Mouse (Mus musculus) forebrain, embryonic 12.5 days (tissue): ENCODE measurements at regions not wholly inside any gene's neighbourhood (a gene's known extent, or its start where the extent isn't known, plus 50 kb on each side); places are given as distances from the start of the nearest gene placed in this dataset.

Source experiments
- ATAC-seq: fragments of 200-750 bp; cut with Nextera tagmentation; 2 replicates; pipeline ENCODE4 v1.8.0; 2017; ENCODE audit warnings: moderate TSS enrichment; ENCODE audit not compliant: low FRiP score
- H3K27ac ChIP-seq: fragments of 300-500 bp; sonication (generic); 2 replicates; pipeline ENCODE4 v1.5.1; 2016; ENCODE audit warnings: mild to moderate bottlenecking
- H3K27me3 ChIP-seq: fragments of 300-500 bp; sonication (generic); 2 replicates; pipeline ENCODE4 v1.6.1; 2016; ENCODE audit warnings: mild to moderate bottlenecking
- H3K36me3 ChIP-seq: fragments of 300-500 bp; sonication (generic); replicated peaks from 2 replicates; pipeline ENCODE4 v1.6.1; 2016; ENCODE audit warnings: mild to moderate bottlenecking
- H3K4me1 ChIP-seq: fragments of 300-500 bp; sonication (generic); 2 replicates; pipeline ENCODE4 v1.6.1; 2016
- H3K4me2 ChIP-seq: fragments of 300-500 bp; sonication (generic); 2 replicates; pipeline ENCODE4 v1.6.1; 2016; ENCODE audit warnings: mild to moderate bottlenecking, moderate library complexity
- H3K4me3 ChIP-seq: fragments of 300-500 bp; sonication (generic); replicated peaks from 2 replicates; pipeline ENCODE4 v1.5.1; 2016; ENCODE audit warnings: mild to moderate bottlenecking
- H3K9ac ChIP-seq: fragments of 300-500 bp; sonication (generic); 2 replicates; pipeline ENCODE4 v1.6.1; 2016; ENCODE audit warnings: mild to moderate bottlenecking
- H3K9me3 ChIP-seq: fragments of 300-500 bp; sonication (generic); 2 replicates; pipeline ENCODE4 v1.6.1; 2016
- whole genome bisulfite sequencing: fragments of 180-500 bp; shearing (Covaris S2); methylation state at CpG from one replicate; pipeline ENCODE4 v1.1.7; 2016; 5-methylcytosine and 5-hydroxymethylcytosine counted together

GRCm38 (mm10) chr2:17290709-17291108, 440.6 kb downstream of the Nebl start:
- Histone ChIP-seq H3K4me2 (no peak overlapping the region), H3K9ac (no peak overlapping the region), H3K9me3 (no peaks in the 10 kb centered on the region), H3K4me1 (no peaks in the 10 kb centered on the region), H3K27me3 (no peaks in the 10 kb centered on the region), H3K36me3 (no peaks in the 10 kb centered on the region), H3K27ac (no peak overlapping the region), H3K4me3 (no peak overlapping the region)
- ATAC-seq, result no peak

- Histone ChIP-seq H3K9me3 (no peaks in the 10 kb centered on the region), H3K4me3 (no peak overlapping the region), H3K4me2 (no peak overlapping the region), H3K27ac (no peak overlapping the region), H3K4me1 (no peaks in the 10 kb centered on the region), H3K9ac (no peak overlapping the region), H3K27me3 (no peaks in the 10 kb centered on the region), H3K36me3 (no peaks in the 10 kb centered on the region)
- ATAC-seq, result no peak
- WGBS, result 92% methylated on average over 1 of the region's 1 CpGs
Measured at GRCm38 (mm10) chr2:17287598-17287997, 443.7 kb downstream of the Nebl start.

GRCm38 (mm10) chr2:17249960-17250359, 481.3 kb downstream of the Nebl start:
- Histone ChIP-seq H3K4me3 (no peak overlapping the region), H3K9me3 (no peaks in the 10 kb centered on the region), H3K27me3 (no peaks in the 10 kb centered on the region), H3K9ac (no peak overlapping the region), H3K4me1 (no peaks in the 10 kb centered on the region), H3K36me3 (no peaks in the 10 kb centered on the region), H3K4me2 (no peak overlapping the region), H3K27ac (no peak overlapping the region)
- 21% methylated on average over 2 of the region's 2 CpGs for WGBS
- peak; percentile 49; the same call in 1 of the 2 replicates for ATAC-seq

- ATAC-seq, result no peak
- H3K4me1 ChIP-seq, result no peaks in the 10 kb centered on the region
Measured at GRCm38 (mm10) chr2:17245821-17246220, 485.4 kb downstream of the Nebl start.

GRCm38 (mm10) chr2:17215607-17216006, 515.7 kb downstream of the Nebl start:
- Histone ChIP-seq H3K4me3 (no peak overlapping the region), H3K9ac (no peak overlapping the region), H3K36me3 (no peaks in the 10 kb centered on the region), H3K9me3 (no peaks in the 10 kb centered on the region), H3K27me3 (no peaks in the 10 kb centered on the region), H3K4me2 (no peak overlapping the region), H3K27ac (no peak overlapping the region), H3K4me1 (no peaks in the 10 kb centered on the region)
- WGBS, result 75% methylated on average over 1 of the region's 1 CpGs
- ATAC-seq, result no peak

More at GRCm38 (mm10) chr2:17245821-17246220, 485.4 kb downstream of the Nebl start:
- H3K27ac ChIP-seq, result no peak overlapping the region
- H3K9me3 ChIP-seq, result no peaks in the 10 kb centered on the region
- H3K36me3 ChIP-seq, result no peaks in the 10 kb centered on the region
- no peak overlapping the region for H3K4me3 ChIP-seq
- no peak overlapping the region for H3K4me2 ChIP-seq
- no peak overlapping the region for H3K9ac ChIP-seq
- no peaks in the 10 kb centered on the region for H3K27me3 ChIP-seq
- 36% methylated on average over 2 of the region's 2 CpGs for WGBS

GRCm38 (mm10) chr2:17214881-17215280, 516.4 kb downstream of the Nebl start:
- Histone ChIP-seq H3K9ac (no peak overlapping the region), H3K9me3 (no peaks in the 10 kb centered on the region), H3K4me3 (no peak overlapping the region), H3K27ac (no peak overlapping the region), H3K4me1 (no peaks in the 10 kb centered on the region), H3K4me2 (no peak overlapping the region), H3K27me3 (no peaks in the 10 kb centered on the region), H3K36me3 (no peaks in the 10 kb centered on the region)
- no peak for ATAC-seq
- WGBS, result 67% methylated on average over 3 of the region's 3 CpGs

GRCm38 (mm10) chr2:17212566-17212965, 518.7 kb downstream of the Nebl start:
- 89% methylated on average over 4 of the region's 4 CpGs for WGBS
- no peak for ATAC-seq

GRCm38 (mm10) chr2:17211105-17211504, 520.2 kb downstream of the Nebl start:
- H3K4me2 ChIP-seq, result no peak overlapping the region
- no peaks in the 10 kb centered on the region for H3K4me1 ChIP-seq
- no peaks in the 10 kb centered on the region for H3K36me3 ChIP-seq
- ATAC-seq, result no peak
- no peak overlapping the region for H3K4me3 ChIP-seq
- no peaks in the 10 kb centered on the region for H3K27me3 ChIP-seq
- no peak overlapping the region for H3K27ac ChIP-seq
- H3K9me3 ChIP-seq, result no peaks in the 10 kb centered on the region
- H3K9ac ChIP-seq, result no peak overlapping the region

More at GRCm38 (mm10) chr2:17212566-17212965, 518.7 kb downstream of the Nebl start:
- no peak overlapping the region for H3K27ac ChIP-seq
- H3K36me3 ChIP-seq, result no peaks in the 10 kb centered on the region
- H3K9ac ChIP-seq, result no peak overlapping the region
- H3K27me3 ChIP-seq, result no peaks in the 10 kb centered on the region
- no peak overlapping the region for H3K4me3 ChIP-seq
- H3K9me3 ChIP-seq, result no peaks in the 10 kb centered on the region
- H3K4me1 ChIP-seq, result no peaks in the 10 kb centered on the region
- no peak overlapping the region for H3K4me2 ChIP-seq

GRCm38 (mm10) chr2:17193611-17194010, 537.7 kb downstream of the Nebl start:
- no peak for ATAC-seq
- H3K36me3 ChIP-seq, result no peaks in the 10 kb centered on the region
- H3K4me3 ChIP-seq, result no peak overlapping the region
- no peaks in the 10 kb centered on the region for H3K9me3 ChIP-seq
- H3K4me2 ChIP-seq, result no peak overlapping the region
- WGBS, result 76% methylated on average over 3 of the region's 3 CpGs
- H3K9ac ChIP-seq, result no peak overlapping the region
- H3K27ac ChIP-seq, result no peak overlapping the region
- H3K4me1 ChIP-seq, result no peaks in the 10 kb centered on the region
- H3K27me3 ChIP-seq, result no peaks in the 10 kb centered on the region

- no peak overlapping the region for H3K4me3 ChIP-seq
- H3K27ac ChIP-seq, result no peak overlapping the region
- H3K9me3 ChIP-seq, result no peaks in the 10 kb centered on the region
- H3K9ac ChIP-seq, result no peak overlapping the region
- no peak overlapping the region for H3K4me2 ChIP-seq
- no peaks in the 10 kb centered on the region for H3K36me3 ChIP-seq
- no peaks in the 10 kb centered on the region for H3K4me1 ChIP-seq
- no peaks in the 10 kb centered on the region for H3K27me3 ChIP-seq
- WGBS, result 85% methylated on average over 4 of the region's 4 CpGs
- no peak for ATAC-seq
Measured at GRCm38 (mm10) chr2:17189169-17189568, 542.1 kb downstream of the Nebl start.

- no peak overlapping the region for H3K4me2 ChIP-seq
- no peaks in the 10 kb centered on the region for H3K27me3 ChIP-seq
- H3K36me3 ChIP-seq, result no peaks in the 10 kb centered on the region
- H3K27ac ChIP-seq, result no peak overlapping the region
- no peak overlapping the region for H3K4me3 ChIP-seq
- ATAC-seq, result no peak
- no peaks in the 10 kb centered on the region for H3K9me3 ChIP-seq
- WGBS, result 69% methylated on average over 1 of the region's 1 CpGs
- H3K9ac ChIP-seq, result no peak overlapping the region
- no peaks in the 10 kb centered on the region for H3K4me1 ChIP-seq
Measured at GRCm38 (mm10) chr2:17187822-17188221, 543.4 kb downstream of the Nebl start.

- H3K4me2 ChIP-seq, result no peak overlapping the region
- H3K4me3 ChIP-seq, result no peak overlapping the region
- no peaks in the 10 kb centered on the region for H3K9me3 ChIP-seq
- no peak overlapping the region for H3K27ac ChIP-seq
- no peaks in the 10 kb centered on the region for H3K27me3 ChIP-seq
- H3K4me1 ChIP-seq, result no peaks in the 10 kb centered on the region
- 87% methylated on average over 2 of the region's 2 CpGs for WGBS
- no peaks in the 10 kb centered on the region for H3K36me3 ChIP-seq
- no peak for ATAC-seq
- H3K9ac ChIP-seq, result no peak overlapping the region
Measured at GRCm38 (mm10) chr2:17183696-17184095, 547.6 kb downstream of the Nebl start.

GRCm38 (mm10) chr2:17181597-17181996, 549.7 kb downstream of the Nebl start:
- no peaks in the 10 kb centered on the region for H3K4me1 ChIP-seq
- 84% methylated on average over 2 of the region's 2 CpGs for WGBS
- no peaks in the 10 kb centered on the region for H3K27me3 ChIP-seq
- no peak overlapping the region for H3K9ac ChIP-seq
- no peak overlapping the region for H3K27ac ChIP-seq
- H3K4me3 ChIP-seq, result no peak overlapping the region
- H3K36me3 ChIP-seq, result no peaks in the 10 kb centered on the region
- ATAC-seq, result no peak
- no peak overlapping the region for H3K4me2 ChIP-seq
- no peaks in the 10 kb centered on the region for H3K9me3 ChIP-seq

- Histone ChIP-seq H3K9me3 (no peaks in the 10 kb centered on the region), H3K27ac (no peak overlapping the region), H3K9ac (no peak overlapping the region), H3K4me2 (no peak overlapping the region), H3K36me3 (no peaks in the 10 kb centered on the region), H3K4me1 (no peaks in the 10 kb centered on the region), H3K27me3 (no peaks in the 10 kb centered on the region), H3K4me3 (no peak overlapping the region)
- WGBS, result 92% methylated on average over 6 of the region's 6 CpGs
- ATAC-seq, result no peak
Measured at GRCm38 (mm10) chr2:17168896-17169295, 562.4 kb downstream of the Nebl start.
